Mouse (Mus musculus) bone marrow, adult 2 months (tissue): Measurements from ENCODE around the gene 4933436I01Rik. TPM values are rescaled to one million over a fixed set of nuclear protein-coding genes. Genes with fewer than 3 reads are reported as not detected.

Experiments
- H3K27ac ChIP-seq: fragments of 200-500 bp; 2 replicates; pipeline ENCODE4 v1.5.1; 2012; ENCODE audit warnings: low read depth, mild to moderate bottlenecking, control low read depth, inconsistent platforms, low read length; ENCODE audit not compliant: control insufficient read depth, poor library complexity, insufficient read depth
- H3K4me1 ChIP-seq: fragments of 200-500 bp; 2 replicates; pipeline ENCODE4 v1.6.1; 2011; ENCODE audit warnings: low read length; ENCODE audit not compliant: control insufficient read depth, insufficient read depth
- H3K4me3 ChIP-seq: fragments of 200-500 bp; replicated peaks from 2 replicates; pipeline ENCODE3; 2011; ENCODE audit warnings: mild to moderate bottlenecking, low read depth, low read length, control low read depth; ENCODE audit not compliant: control insufficient read depth
- CTCF ChIP-seq: fragments of 200-500 bp; IDR thresholded peaks from 2 replicates; pipeline ENCODE4 v1.5.1; 2011; ENCODE audit warnings: low read length, control low read depth; ENCODE audit not compliant: control insufficient read depth, insufficient read depth
- POLR2A ChIP-seq: fragments of 200-500 bp; IDR thresholded peaks from 2 replicates; pipeline ENCODE4 v1.6.1; 2011; ENCODE audit warnings: low read depth, mild to moderate bottlenecking, control low read depth, low read length, borderline replicate concordance; ENCODE audit not compliant: control insufficient read depth
- WGBS: fragments of 180-500 bp; shearing (Covaris S2); methylation state at CpG from one replicate; pipeline ENCODE4 v1.1.7; 2018; 5-methylcytosine and 5-hydroxymethylcytosine counted together
- polyA plus RNA-seq: library from polyadenylated mRNA; stranded (reverse); fragments of >200 nt; gene quantifications from 2 replicates; pipeline ENCODE4 v1.2.4, GENCODE M21; 2011; ENCODE audit warnings: low replicate concordance; ENCODE audit not compliant: missing spikeins, insufficient read depth, insufficient read length

Gene 4933436I01Rik
- polyA plus RNA-seq: not detected in 2 replicates

DNA sequence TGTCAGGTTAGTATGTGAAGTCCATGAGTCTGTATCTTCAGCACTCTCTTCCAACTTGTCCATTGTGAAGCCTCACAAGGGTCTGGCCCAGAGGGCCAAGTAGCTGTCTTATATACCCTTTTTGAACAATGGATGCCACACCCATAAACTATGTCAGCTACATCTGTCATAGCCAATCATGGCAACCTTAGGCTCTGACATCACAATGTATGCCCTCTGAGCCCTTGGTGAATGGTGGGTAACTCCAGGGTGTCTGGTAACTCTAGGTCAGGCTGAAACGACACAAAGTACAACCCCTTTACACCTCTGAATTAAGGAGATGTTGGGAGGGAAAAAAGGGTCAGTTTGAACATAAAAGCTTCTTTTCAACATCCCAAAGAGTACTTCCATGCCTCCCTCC, at the start of gene 4933436I01Rik:
Gene 4933436I01Rik (minus strand): TSS at position 101 of the 400 bp plus-strand sequence.
- no peaks in the 10 kb centered on the region for H3K4me1 ChIP-seq
- whole genome bisulfite sequencing: 53% methylated on average over 1 of the region's 1 CpGs

DNA sequence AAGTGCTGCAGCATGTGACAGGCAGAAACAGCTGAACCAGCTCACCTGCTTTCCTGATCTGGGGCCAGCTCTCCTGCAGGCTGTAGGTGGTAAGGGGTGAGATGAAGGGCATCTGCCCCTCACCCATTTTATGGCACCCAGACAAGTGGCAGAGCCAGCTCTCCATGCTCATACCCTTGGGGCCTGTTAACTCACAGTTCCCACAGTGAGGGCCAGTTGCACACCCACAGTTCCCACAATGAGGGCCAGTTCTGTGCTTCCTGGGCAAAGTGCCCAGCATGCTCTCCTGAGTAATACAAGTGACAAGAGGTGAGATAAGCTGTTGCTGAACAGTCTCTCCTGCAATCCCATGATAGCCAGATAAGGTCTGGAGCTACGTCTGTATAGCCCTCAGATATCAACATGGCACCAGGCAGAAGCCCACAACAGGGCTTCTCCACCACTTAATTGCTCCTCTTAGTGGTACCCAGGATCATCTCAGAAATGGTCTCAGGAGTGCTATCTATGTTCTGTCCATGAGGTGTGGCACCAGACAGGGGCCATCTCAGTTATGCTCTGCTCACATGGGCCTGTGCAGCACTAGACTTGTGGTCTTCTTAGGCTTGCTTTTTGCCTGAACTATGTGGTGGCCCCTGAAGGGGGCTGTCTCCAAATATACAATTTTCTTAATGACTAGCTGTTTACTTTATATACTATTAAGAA, 3.7 kb upstream of the 4933436I01Rik start:
- no peak overlapping the region for H3K4me3 ChIP-seq
- H3K27ac ChIP-seq: no peak overlapping the region
- no peaks in the 10 kb centered on the region for H3K4me1 ChIP-seq
- WGBS: 35% methylated on average over 1 of the region's 1 CpGs
- no peak for TF ChIP-seq POLR2A
- no peak for TF ChIP-seq CTCF

More for the DNA sequence above, at the start of gene 4933436I01Rik:
- Histone ChIP-seq H3K27ac (no peak within 1 kb of the TSS), H3K4me3 (no peak within 1 kb of the TSS)
- TF ChIP-seq POLR2A: no peak
- TF ChIP-seq CTCF: no peak

DNA sequence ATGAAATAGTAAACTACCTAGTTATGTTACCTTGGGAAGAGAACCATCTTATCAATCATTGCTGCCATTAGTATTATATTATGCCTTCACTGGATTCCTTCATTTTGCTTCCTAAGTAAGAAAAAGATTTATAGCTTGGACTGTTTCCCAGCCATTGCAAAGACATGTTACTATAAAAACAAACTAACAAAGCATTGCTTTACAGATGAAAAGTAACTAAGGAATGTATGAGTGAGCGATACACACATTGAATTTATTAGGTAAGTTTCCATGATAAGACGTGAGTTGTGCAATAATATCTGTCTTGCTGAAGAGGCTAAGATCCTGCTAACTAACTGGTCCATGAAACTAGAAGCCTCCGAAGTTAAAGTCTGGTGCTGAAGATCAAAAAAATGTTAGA, 37.8 kb downstream of the 4933436I01Rik start:
- H3K4me3 ChIP-seq: no peak overlapping the region
- H3K4me1 ChIP-seq: no peaks in the 10 kb centered on the region
- WGBS: 78% methylated on average over 3 of the region's 3 CpGs
- H3K27ac ChIP-seq: no peak overlapping the region
- TF ChIP-seq POLR2A (no peak), CTCF (no peak)

Other genes starting within 250 kb of the 4933436I01Rik start
- not detected in 2 replicates for gene Gm1140, start 227.9 kb downstream of the 4933436I01Rik start, polyA plus RNA-seq
- gene Gm14692, start 225.8 kb downstream of the 4933436I01Rik start, polyA plus RNA-seq: not detected in 2 replicates